Mouse (Mus musculus) midbrain, postnatal 0 days (tissue): ENCODE data around the gene Gm7534. TPM values are rescaled to one million over a fixed set of nuclear protein-coding genes. Genes with fewer than 3 reads are reported as not detected.

Experiments
- ATAC-seq: fragments of 200-750 bp; cut with Nextera tagmentation; 2 replicates; pipeline ENCODE4 v1.8.0; 2017; ENCODE audit warnings: moderate number of reproducible peaks, mild to moderate bottlenecking, moderate TSS enrichment, moderate library complexity; ENCODE audit not compliant: low FRiP score
- DNase-seq: peaks from one replicate; pipeline ENCODE4 v3.0.0-alpha.2; 2015; ENCODE audit warnings: low spot score
- H3K27ac ChIP-seq: fragments of 300-500 bp; sonication (generic); 2 replicates; pipeline ENCODE4 v1.5.1; 2014; ENCODE audit warnings: low read depth, mild to moderate bottlenecking, low read length, mixed read lengths
- H3K27me3 ChIP-seq: fragments of 300-500 bp; sonication (generic); 2 replicates; pipeline ENCODE4 v1.6.1; 2014; ENCODE audit warnings: low read length, control low read depth, mixed read lengths; ENCODE audit not compliant: insufficient read depth
- H3K36me3 ChIP-seq: fragments of 300-500 bp; sonication (generic); 2 replicates; pipeline ENCODE4 v1.6.1; 2014; ENCODE audit warnings: low read length, control low read depth, mixed read lengths; ENCODE audit not compliant: insufficient read depth
- H3K4me1 ChIP-seq: fragments of 300-500 bp; sonication (generic); 2 replicates; pipeline ENCODE4 v1.6.1; 2014; ENCODE audit warnings: mild to moderate bottlenecking, control low read depth, antibody characterized with exemption, low read length, mixed read lengths; ENCODE audit not compliant: insufficient read depth
- H3K4me2 ChIP-seq: fragments of 300-500 bp; sonication (generic); 2 replicates; pipeline ENCODE4 v1.6.1; 2014; ENCODE audit warnings: low read depth, mild to moderate bottlenecking, low read length, mixed read lengths; ENCODE audit not compliant: poor library complexity, severe bottlenecking
- H3K4me3 ChIP-seq: fragments of 300-500 bp; sonication (generic); 2 replicates; pipeline ENCODE4 v1.5.1; 2014; ENCODE audit warnings: low read depth, mild to moderate bottlenecking, low read length, moderate library complexity
- H3K9ac ChIP-seq: fragments of 300-500 bp; sonication (generic); replicated peaks from 2 replicates; pipeline ENCODE4 v1.6.1; 2014; ENCODE audit warnings: mild to moderate bottlenecking, low read length, moderate library complexity, mixed read lengths; ENCODE audit not compliant: poor library complexity, severe bottlenecking
- H3K9me3 ChIP-seq: fragments of 300-500 bp; sonication (generic); 2 replicates; pipeline ENCODE4 v1.6.1; 2016; ENCODE audit warnings: low read length, control low read depth
- CTCF ChIP-seq: IDR thresholded peaks from 2 replicates; pipeline ENCODE4 v1.5.1; 2016; ENCODE audit warnings: antibody characterized with exemption, mild to moderate bottlenecking
- WGBS: fragments of 180-500 bp; shearing (Covaris S2); extraction: QIAGEN DNeasy Blood & Tissue Kit; methylation state at CpG from one replicate; pipeline ENCODE4 v1.1.7; 2014; 5-methylcytosine and 5-hydroxymethylcytosine counted together
- polyA plus RNA-seq: library from polyadenylated mRNA; unstranded; fragments of >200 nt; fragmentation: Nextera tagmentation; extraction: Ambion mirVana; gene quantifications from 2 replicates; pipeline ENCODE4 v1.2.1, GENCODE M21; 2015
- total RNA-seq: library from RNA; depleted of rRNA; stranded (reverse); fragments of >200 nt; gene quantifications from 2 replicates; pipeline ENCODE4 v1.2.3, GENCODE M21; 2014

The Gm7534 gene
- total and polyA plus RNA-seq, 2 experiments from 2014 or later = not detected

- Histone ChIP-seq H3K4me2 (no peak overlapping the region), H3K27me3 (no peaks in the 10 kb centered on the region), H3K36me3 (no peaks in the 10 kb centered on the region), H3K4me1 (peaks cover 4% of the 10 kb centered on the region; the same call in 1 of the 2 replicates), H3K27ac (no peak overlapping the region), H3K9ac (no peak overlapping the region), H3K9me3 (no peaks in the 10 kb centered on the region), H3K4me3 (no peak overlapping the region)
- DNase-seq (no peak), ATAC-seq (no peak)
- no peak for TF ChIP-seq CTCF
- 84% methylated on average over 3 of the region's 3 CpGs for WGBS
Observed at GRCm38 (mm10) chr4:134183711-134184110, 19.1 kb downstream of the Gm7534 start.

GRCm38 (mm10) chr4:134181825-134182224, 21.0 kb downstream of the Gm7534 start:
- no peaks in the 10 kb centered on the region for H3K9me3 ChIP-seq
- no peak for TF ChIP-seq CTCF

GRCm38 (mm10) chr4:134181112-134181511, 21.7 kb downstream of the Gm7534 start:
- WGBS = 100% methylated on average over 1 of the region's 1 CpGs
- H3K4me3 ChIP-seq = no peak overlapping the region
- no peaks in the 10 kb centered on the region for H3K27me3 ChIP-seq
- no peaks in the 10 kb centered on the region for H3K36me3 ChIP-seq
- peaks cover 4% of the 10 kb centered on the region; the same call in 1 of the 2 replicates for H3K4me1 ChIP-seq
- no peak overlapping the region for H3K9ac ChIP-seq
- H3K27ac ChIP-seq = no peak overlapping the region
- ATAC-seq (no peak), DNase-seq (no peak)
- H3K4me2 ChIP-seq = no peak overlapping the region
- TF ChIP-seq CTCF = no peak
- no peaks in the 10 kb centered on the region for H3K9me3 ChIP-seq

More at GRCm38 (mm10) chr4:134181825-134182224, 21.0 kb downstream of the Gm7534 start:
- no peak overlapping the region for H3K27ac ChIP-seq
- H3K27me3 ChIP-seq = no peaks in the 10 kb centered on the region
- H3K4me1 ChIP-seq = peaks cover 4% of the 10 kb centered on the region; the same call in 1 of the 2 replicates
- no peak overlapping the region for H3K4me3 ChIP-seq
- ATAC-seq (no peak), DNase-seq (no peak)
- H3K36me3 ChIP-seq = no peaks in the 10 kb centered on the region
- H3K4me2 ChIP-seq = no peak overlapping the region
- H3K9ac ChIP-seq = no peak overlapping the region

GRCm38 (mm10) chr4:134172391-134172790, 30.4 kb downstream of the Gm7534 start:
- no peak overlapping the region for H3K4me2 ChIP-seq
- no peak for ATAC-seq
- no peak overlapping the region for H3K27ac ChIP-seq
- WGBS = 73% methylated on average over 3 of the region's 3 CpGs
- no peak for DNase-seq
- H3K4me1 ChIP-seq = no peaks in the 10 kb centered on the region
- no peaks in the 10 kb centered on the region for H3K27me3 ChIP-seq
- no peak for TF ChIP-seq CTCF
- H3K4me3 ChIP-seq = no peak overlapping the region
- no peaks in the 10 kb centered on the region for H3K9me3 ChIP-seq
- H3K36me3 ChIP-seq = no peaks in the 10 kb centered on the region
- no peak overlapping the region for H3K9ac ChIP-seq

- no peaks in the 10 kb centered on the region for H3K27me3 ChIP-seq
- 94% methylated on average over 3 of the region's 3 CpGs for WGBS
- ATAC-seq = no peak
Observed at GRCm38 (mm10) chr4:134166906-134167305, 35.9 kb downstream of the Gm7534 start.

GRCm38 (mm10) chr4:134165548-134166465, 37.0 kb downstream of the Gm7534 start:
- no peak for TF ChIP-seq CTCF
- ATAC-seq = no peak
- Histone ChIP-seq H3K4me1 (no peaks in the 10 kb centered on the region), H3K27me3 (no peaks in the 10 kb centered on the region), H3K9me3 (no peaks in the 10 kb centered on the region), H3K4me3 (no peak overlapping the region), H3K27ac (no peak overlapping the region), H3K9ac (no peak overlapping the region), H3K4me2 (no peak overlapping the region), H3K36me3 (peaks cover 2% of the 10 kb centered on the region; the same call in 1 of the 2 replicates)
- WGBS = 92% methylated on average over 3 of the region's 3 CpGs
- DNase-seq = no peak

More at GRCm38 (mm10) chr4:134166906-134167305, 35.9 kb downstream of the Gm7534 start:
- DNase-seq = no peak
- Histone ChIP-seq H3K27ac (no peak overlapping the region), H3K36me3 (peaks cover 2% of the 10 kb centered on the region; the same call in 1 of the 2 replicates), H3K9me3 (no peaks in the 10 kb centered on the region), H3K4me1 (no peaks in the 10 kb centered on the region), H3K9ac (no peak overlapping the region), H3K4me2 (no peak overlapping the region), H3K4me3 (no peak overlapping the region)
- TF ChIP-seq CTCF = no peak
